Mouse (Mus musculus) thymus, postnatal 4 days (tissue): ENCODE results near the gene Tmem216.
A peak's percentile ranks its signal among the peaks of the same experiment; 100 is the strongest.

Experiments used
- DNase-seq: peaks from one replicate; pipeline ENCODE4 v3.0.0; 2021

Gene Tmem216

GRCm38 (mm10) chr19:10555624-10556510, at the start of gene Tmem216:
Tmem216 (minus strand) TSS chr19:10556238.
- peak; percentile 92 for DNase-seq

- DNase-seq, result peak; percentile 99
Measured at GRCm38 (mm10) chr19:10605293-10605900, 49.4 kb upstream of the Tmem216 start, which contains the start of the genes Ddb1 and Tkfc. Ddb1 (plus strand) TSS chr19:10605327. Tkfc (minus strand) TSS chr19:10605654.

- DNase-seq, result peak; percentile 22
Measured at GRCm38 (mm10) chr19:10604534-10604933, 48.5 kb upstream of the Tmem216 start.

DNA sequence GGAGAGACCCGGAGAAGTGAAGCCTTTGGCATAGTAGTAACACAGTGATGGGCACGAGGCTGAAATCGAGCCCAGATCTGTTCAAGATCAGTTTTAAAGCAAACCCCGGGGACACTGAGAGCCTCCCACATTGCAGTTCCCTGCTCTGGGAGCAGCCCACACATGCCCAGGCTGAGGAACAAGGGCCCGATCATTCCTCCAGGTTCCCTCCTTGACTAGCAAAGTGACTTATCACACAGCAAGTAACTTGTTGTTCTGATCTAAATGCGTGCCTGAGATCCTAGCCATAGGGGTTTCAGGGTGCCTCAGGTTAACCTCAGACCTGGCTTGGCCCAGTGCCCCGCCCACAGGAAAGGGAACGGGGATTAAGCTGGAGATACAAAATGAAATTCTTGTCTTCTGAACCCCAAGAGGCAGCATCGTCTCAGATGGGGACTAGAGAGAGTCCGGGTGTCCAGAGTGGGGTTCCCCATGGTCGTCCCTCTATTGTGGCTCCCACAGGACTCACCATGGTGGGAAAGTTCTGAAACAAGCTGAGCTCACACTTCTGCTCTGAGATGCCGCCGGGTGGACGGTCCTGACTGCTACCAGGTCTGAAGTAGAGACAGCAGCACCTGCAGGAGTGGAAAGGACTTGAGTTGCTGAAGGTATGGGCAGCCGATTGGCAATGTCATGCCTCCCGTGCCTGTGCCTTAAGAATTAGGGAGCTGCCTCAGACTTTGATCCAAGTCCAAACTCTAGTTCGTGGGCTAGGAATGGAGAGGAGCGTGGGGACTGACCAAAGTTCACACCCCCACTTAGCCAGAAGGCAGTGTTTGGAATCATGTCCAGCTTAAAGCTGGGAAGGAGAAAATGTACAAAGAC, 47.9 kb upstream of the Tmem216 start:
- peak; percentile 38 for DNase-seq

DNA sequence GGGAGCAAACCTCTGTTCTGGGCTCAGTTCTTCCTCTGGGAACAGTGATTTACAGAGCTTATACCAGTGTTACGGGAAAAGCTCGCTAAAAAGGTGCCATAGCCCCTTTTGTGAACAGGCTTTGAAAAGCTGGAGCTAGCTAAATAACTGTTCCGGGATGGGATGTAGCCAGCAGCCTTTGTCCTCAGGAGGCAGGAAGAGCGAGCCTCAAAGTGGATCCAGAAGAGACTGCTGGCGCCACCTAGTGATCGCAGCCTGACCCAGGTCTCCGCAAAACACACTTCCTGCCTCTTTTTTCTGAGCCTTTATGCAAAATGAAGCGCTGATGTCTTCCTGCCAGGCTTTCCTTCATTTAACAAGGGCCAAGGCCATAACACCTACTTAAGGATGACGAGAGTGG, 46.7 kb upstream of the Tmem216 start:
- DNase-seq, result peak; percentile 97

- no peak for DNase-seq
Measured at GRCm38 (mm10) chr19:10602247-10602769, 46.3 kb upstream of the Tmem216 start.

- DNase-seq, result no peak
Measured at GRCm38 (mm10) chr19:10599648-10600047, 43.6 kb upstream of the Tmem216 start.

DNA sequence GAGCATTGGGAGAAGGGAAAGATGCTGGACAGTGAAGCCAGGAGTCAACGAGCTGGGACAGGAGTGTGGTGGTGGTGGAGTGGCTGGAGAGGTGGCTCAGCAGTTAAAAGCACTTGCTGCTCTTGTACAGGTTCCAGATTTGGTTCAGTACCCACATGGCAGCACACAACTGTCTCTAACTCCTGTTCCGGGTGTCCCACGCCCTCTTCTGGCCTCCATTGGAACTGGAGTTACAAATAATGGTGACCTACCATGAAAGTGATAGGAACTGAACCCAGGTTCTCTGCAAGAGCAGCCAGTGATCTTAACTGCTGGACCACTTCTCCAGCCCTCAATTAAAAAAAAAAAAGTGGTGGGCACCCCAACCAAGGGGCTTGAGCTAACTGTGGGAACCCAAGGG, 42.1 kb upstream of the Tmem216 start:
- peak; percentile 58 for DNase-seq

DNA sequence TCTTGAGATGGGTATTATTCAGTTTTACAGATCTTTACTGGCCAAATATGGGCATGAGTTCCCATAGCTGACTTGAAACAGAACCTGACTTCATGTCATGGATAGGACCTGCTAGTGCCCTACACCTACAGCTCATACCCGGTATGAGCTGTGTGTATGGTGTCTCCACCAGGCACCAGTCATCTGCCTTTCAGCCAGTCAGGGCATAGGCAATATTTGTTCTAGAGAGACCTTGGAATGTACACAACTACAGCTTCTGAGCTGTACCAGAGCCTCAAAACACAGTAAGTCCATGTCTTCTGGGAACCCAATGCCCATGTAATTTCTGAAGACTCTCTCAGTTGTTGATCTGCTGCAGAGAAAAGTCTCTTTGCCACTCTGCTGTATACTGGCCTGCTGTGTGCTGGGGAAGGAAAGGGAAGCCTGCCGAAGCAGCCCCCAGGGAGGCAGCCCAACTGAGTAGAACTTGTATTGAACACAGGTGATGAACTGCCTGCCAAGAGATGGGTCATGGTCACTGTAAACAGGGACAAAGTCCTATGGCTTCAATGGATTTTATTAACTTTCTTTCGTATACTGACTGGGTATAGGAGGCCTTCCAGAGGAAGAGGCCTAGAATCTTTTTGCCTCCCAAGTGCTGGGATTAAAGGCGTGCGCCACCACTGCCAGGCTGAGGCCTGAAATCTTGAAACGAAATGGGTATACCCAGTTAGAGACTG, 35.8 kb upstream of the Tmem216 start:
- no peak for DNase-seq

DNA sequence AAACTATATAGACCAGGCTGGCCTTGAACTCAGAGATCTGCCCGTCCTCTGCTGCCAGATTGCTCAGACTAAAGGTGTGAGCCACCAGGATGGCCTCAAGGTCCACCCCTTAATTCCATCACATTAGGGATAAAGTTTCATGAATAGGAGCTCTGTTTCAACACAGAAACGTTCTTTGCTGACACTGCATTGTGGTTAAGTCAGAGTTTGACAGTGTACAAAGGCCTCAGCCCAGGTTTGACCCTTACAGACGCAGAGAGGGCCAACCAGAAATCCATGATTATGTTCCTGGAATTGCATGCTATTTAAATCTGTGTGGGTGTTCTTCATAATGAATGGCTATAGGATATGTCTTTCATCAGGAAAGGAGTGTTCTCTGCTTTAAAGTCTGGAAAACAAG, 34.3 kb upstream of the Tmem216 start:
- no peak for DNase-seq

GRCm38 (mm10) chr19:10589127-10589857, 33.3 kb upstream of the Tmem216 start:
- no peak for DNase-seq

DNA sequence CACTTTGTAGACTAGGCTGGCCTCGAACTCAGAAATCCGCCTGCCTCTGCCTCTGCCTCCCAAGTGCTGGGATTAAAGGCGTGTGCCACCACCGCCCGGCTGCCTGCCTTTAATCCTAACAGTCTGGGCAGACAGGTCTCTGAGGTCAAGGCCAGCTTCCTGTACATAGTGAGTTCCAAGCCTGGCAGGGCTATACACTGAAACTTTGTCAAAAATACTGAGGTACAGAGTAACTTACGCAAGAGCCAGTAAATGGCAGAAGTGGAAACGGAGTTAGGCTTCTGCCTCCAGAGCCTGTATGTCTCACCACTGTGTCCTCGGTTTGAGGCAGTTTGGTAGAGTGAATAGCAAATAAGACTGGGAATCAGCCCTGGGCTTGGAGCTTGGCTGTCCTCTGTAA, 31.2 kb upstream of the Tmem216 start:
- DNase-seq, result no peak

GRCm38 (mm10) chr19:10585112-10585511, 29.1 kb upstream of the Tmem216 start:
- peak; percentile 41 for DNase-seq

- DNase-seq, result no peak
Measured at GRCm38 (mm10) chr19:10583550-10584146, 27.6 kb upstream of the Tmem216 start.

DNA sequence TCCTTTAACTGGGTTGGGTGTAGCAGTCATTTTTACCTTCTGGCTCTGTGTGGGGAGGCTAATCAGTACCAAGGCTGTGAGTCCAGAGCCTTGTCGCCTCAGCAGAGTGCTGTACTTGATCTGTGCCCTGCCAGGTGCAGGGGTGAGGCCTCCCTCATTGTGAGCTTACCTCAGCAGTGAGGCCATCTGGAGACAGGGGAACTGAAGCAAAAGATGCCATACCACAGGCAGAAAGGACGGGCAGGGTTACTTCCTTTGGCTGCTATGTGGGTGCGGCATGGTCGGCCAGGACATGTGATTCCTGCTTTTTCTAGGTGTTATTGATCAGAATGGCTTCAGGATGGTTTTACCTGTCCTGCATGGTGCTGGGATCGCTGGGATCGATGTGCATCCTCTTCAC, 25.9 kb upstream of the Tmem216 start:
- peak; percentile 26 for DNase-seq

- DNase-seq, result no peak
Measured at GRCm38 (mm10) chr19:10580761-10581160, 24.7 kb upstream of the Tmem216 start.

DNA sequence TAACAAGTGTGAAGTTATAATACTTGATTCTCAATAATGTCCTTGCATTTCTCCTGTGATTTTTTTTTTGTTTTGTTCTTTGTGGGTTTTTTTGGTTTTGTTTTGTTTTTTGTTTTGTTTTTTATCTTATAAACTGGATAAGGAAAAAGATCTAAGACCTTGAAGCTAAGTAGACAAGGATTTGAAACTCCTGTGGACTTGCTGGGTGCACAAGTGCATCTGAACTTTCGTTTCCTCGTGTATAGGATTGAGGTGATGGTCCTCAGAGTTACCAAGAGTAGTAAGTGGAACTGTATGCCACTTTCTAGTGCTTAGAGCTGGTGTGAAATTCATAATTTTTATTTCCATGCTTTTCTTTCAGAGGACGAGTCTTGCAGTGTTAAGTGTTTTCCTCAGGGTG, 24.1 kb upstream of the Tmem216 start:
- DNase-seq, result no peak

GRCm38 (mm10) chr19:10576690-10577561, 20.9 kb upstream of the Tmem216 start, which contains the start of the genes Cyb561a3 and Tmem138:
Cyb561a3 (plus strand) TSS chr19:10577172.
Tmem138 (minus strand) TSS chr19:10577362.
- peak; percentile 92 for DNase-seq

- DNase-seq, result no peak
Measured at GRCm38 (mm10) chr19:10569627-10570026, 13.6 kb upstream of the Tmem216 start.

GRCm38 (mm10) chr19:10565217-10565616, 9.2 kb upstream of the Tmem216 start:
- no peak for DNase-seq
